Mouse (Mus musculus): Measurements from ENCODE around the gene Rab23.

The Rab23 gene

DNA sequence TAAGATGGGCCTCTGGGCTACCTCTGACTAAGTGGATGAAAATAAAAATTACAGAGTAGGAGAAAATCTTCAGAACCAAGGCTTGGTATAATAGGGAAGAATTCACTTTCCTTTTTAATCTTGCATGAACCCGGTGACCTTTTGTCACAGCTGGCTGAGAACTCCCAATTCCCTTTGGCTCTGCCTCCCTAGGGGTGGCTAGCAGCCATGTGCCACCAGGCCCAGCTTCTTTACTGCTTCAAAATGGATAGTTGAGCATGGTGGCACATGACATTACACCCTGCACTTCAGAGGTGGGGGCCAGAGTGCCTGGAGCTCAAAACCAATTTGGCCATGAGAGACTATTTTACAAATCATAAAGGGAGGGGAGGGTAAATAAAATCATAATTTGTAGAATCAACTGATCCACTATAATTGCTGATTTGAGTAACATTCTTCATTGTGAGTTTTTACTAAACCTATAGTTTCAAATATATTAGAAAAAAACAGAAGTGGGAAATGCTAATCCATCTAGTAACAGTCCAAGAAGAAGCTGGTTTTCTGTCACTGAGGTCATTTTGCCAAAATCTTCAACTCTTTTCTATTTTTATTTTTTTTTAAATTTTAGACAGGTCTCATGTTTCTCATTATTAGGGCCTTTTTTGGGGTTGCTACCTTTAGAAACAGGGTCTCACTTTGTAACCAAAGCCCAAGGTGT, 48.6 kb downstream of the Rab23 start:
- no peak for DNase-seq

- DNase-seq = no peak
Measured at GRCm38 (mm10) chr1:33768827-33769226, 49.1 kb downstream of the Rab23 start.

- no peak for DNase-seq
Measured at GRCm38 (mm10) chr1:33771621-33772020, 51.9 kb downstream of the Rab23 start.

DNA sequence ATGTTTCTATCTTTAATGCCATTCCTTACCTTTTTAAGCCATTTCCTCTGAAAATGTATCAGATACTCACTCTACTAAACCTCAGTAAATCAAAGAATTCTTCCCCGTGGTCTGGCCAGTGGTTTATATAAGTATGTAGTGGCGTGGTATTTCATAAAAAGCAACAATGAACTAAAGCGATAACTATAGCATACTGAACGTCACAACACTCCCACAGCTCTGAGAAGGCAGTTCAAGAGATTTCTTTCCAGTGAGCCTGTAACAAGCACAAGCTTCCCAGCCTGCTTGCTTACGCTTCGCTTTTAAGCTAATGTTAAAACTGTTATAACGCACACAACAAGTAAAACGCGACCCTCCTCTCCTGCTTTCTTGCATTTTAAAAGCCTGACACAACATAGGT, 52.4 kb downstream of the Rab23 start:
- no peak for DNase-seq

- no peak for DNase-seq
Measured at GRCm38 (mm10) chr1:33776175-33776611, 56.5 kb downstream of the Rab23 start.

GRCm38 (mm10) chr1:33784561-33784960, 64.9 kb downstream of the Rab23 start:
- no peak for DNase-seq

DNA sequence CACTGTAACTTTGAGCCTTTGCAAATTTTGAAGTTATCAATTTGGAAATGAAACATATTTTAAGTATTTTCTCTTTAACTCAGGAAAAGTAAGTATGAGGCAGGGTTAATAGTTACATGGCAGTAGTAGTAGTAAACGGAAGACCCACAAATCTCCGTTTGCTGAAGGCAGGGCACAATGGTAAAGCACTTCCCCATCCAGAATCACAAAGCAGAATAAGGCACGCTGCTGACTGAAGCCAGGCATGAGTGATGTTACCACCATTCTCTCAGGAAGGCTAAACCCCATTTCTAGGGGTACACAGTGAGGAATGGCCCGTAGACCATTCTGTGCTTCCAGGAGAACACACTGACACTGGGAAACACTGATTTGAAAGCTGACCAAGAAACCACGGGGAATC, 68.4 kb downstream of the Rab23 start:
- DNase-seq = no peak

GRCm38 (mm10) chr1:33788493-33788892, 68.8 kb downstream of the Rab23 start:
- no peak for DNase-seq

Measured in thymus, adult 18-20 months (tissue).